Mouse (Mus musculus) C2C12 (cell line): Measurements from ENCODE around the gene Otop2.

Experiments
- CTCF ChIP-seq: IDR thresholded peaks from one replicate; pipeline ENCODE4 v1.5.1; 2011; ENCODE audit not compliant: control insufficient read depth, insufficient read depth, insufficient read length
- MAX ChIP-seq: IDR thresholded peaks from one replicate; pipeline ENCODE4 v1.6.1; 2011; ENCODE audit warnings: mild to moderate bottlenecking, control low read depth

DNA sequence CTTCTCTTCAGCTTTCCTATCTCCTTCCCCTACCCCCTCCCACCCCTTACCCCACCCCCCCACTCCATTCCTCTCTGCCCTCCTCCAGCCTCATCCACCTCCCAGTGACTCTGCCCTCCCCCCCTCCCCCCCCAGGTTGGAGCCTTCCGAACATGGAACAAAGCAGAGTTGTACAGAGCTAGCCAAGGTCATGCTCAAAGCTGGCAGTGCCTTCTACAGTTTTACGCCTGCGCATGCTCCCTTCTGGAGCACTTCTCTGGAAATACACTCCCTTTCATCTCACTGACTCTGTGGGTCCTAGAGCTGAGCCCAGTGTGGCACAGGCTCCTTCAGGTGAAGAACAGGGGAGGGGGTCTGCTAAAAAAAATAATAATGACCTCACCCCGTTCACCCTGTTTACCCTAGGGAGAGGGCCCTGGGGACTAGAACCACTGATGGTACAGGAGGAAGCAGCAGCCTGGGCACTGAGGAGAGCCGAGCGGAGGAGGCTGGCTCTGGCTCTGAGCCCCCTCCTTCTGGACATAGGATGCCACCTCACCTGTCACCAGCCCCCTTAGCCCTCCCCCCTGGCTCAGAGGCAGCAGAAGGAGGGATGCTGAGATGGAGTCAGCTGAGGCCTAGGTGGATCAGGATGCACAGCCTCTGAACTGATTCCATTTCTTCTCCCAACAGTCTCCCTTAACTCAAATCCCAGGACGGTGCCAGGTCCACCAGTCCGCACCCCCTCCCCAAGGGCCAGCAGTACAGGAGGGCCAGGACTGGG is 24.1 kb upstream of the Otop2 start:
- TF ChIP-seq CTCF (no peak), MAX (no peak)
